Mouse (Mus musculus) hindlimb bud, embryonic 11.5 days (tissue): Measurements from ENCODE around the gene Gm28035.

Experiments
- DNase-seq: peaks from one replicate; pipeline ENCODE4 v3.0.0-alpha.2; 2012; ENCODE audit warnings: low read depth, low spot score; ENCODE audit errors: extremely low spot score

Gene Gm28035

GRCm38 (mm10) chr2:30240267-30240666, at the start of gene Gm28035:
Gene Gm28035 (plus strand): TSS chr2:30240567.
- DNase-seq: no peak

GRCm38 (mm10) chr2:30191790-30192580, 48.4 kb upstream of the Gm28035 start:
- no peak for DNase-seq

- no peak for DNase-seq
These were observed 45.7 kb upstream of the Gm28035 start for GRCm38 (mm10) chr2:30194656-30195055.

- DNase-seq: no peak
These were observed 42.3 kb upstream of the Gm28035 start for GRCm38 (mm10) chr2:30198021-30198420.

GRCm38 (mm10) chr2:30199984-30200383, 40.4 kb upstream of the Gm28035 start:
- no peak for DNase-seq

- DNase-seq: no peak
These were observed 39.9 kb upstream of the Gm28035 start for GRCm38 (mm10) chr2:30200388-30200925.

GRCm38 (mm10) chr2:30203439-30203838, 36.9 kb upstream of the Gm28035 start:
- DNase-seq: no peak

GRCm38 (mm10) chr2:30205255-30205628, 35.1 kb upstream of the Gm28035 start:
- DNase-seq: no peak

- DNase-seq: peak; percentile 88
These were observed 34.6 kb upstream of the Gm28035 start, which contains the start of gene Kyat1 for GRCm38 (mm10) chr2:30205629-30206357. Gene Kyat1 (minus strand): TSS chr2:30205847.

- DNase-seq: no peak
These were observed 33.0 kb upstream of the Gm28035 start for GRCm38 (mm10) chr2:30207401-30207800.

GRCm38 (mm10) chr2:30207886-30208285, 32.5 kb upstream of the Gm28035 start:
- DNase-seq: no peak

- DNase-seq: no peak
These were observed 28.8 kb upstream of the Gm28035 start for GRCm38 (mm10) chr2:30211408-30212168.

GRCm38 (mm10) chr2:30212169-30212545, 28.2 kb upstream of the Gm28035 start:
- no peak for DNase-seq

GRCm38 (mm10) chr2:30212951-30213350, 27.4 kb upstream of the Gm28035 start:
- DNase-seq: no peak

GRCm38 (mm10) chr2:30214745-30215144, 25.6 kb upstream of the Gm28035 start:
- no peak for DNase-seq

- DNase-seq: no peak
These were observed 24.9 kb upstream of the Gm28035 start for GRCm38 (mm10) chr2:30215493-30215892.

- DNase-seq: no peak
These were observed 24.1 kb upstream of the Gm28035 start for GRCm38 (mm10) chr2:30216293-30216692.

- no peak for DNase-seq
These were observed 4.8 kb upstream of the Gm28035 start for GRCm38 (mm10) chr2:30235593-30235992.

- peak; percentile 5 for DNase-seq
These were observed 3.8 kb upstream of the Gm28035 start for GRCm38 (mm10) chr2:30236426-30237198.

GRCm38 (mm10) chr2:30237199-30237880, 3.0 kb upstream of the Gm28035 start, which contains the start of gene Lrrc8a:
Gene Lrrc8a (plus strand): TSS chr2:30237715.
- peak; percentile 86 for DNase-seq
